Mouse (Mus musculus) lung, adult 2 months (tissue): ENCODE results near the gene Cbx5. TPM values are rescaled to one million over a fixed set of nuclear protein-coding genes. Genes with fewer than 3 reads are reported as not detected.

Experiments used
- DNase-seq: peaks from one replicate; pipeline ENCODE4 v3.0.0; 2022
- H3K4me1 ChIP-seq: fragments of 200-500 bp; 2 replicates; pipeline ENCODE4 v1.6.1; 2011; ENCODE audit warnings: low read length; ENCODE audit not compliant: control insufficient read depth, insufficient read depth
- H3K4me3 ChIP-seq: fragments of 200-500 bp; replicated peaks from 2 replicates; pipeline ENCODE3; 2011; ENCODE audit warnings: low read depth, mild to moderate bottlenecking, control low read depth, low read length; ENCODE audit errors: extremely low read depth
- CTCF ChIP-seq: fragments of 200-500 bp; IDR thresholded peaks from 2 replicates; pipeline ENCODE4 v1.5.1; 2011; ENCODE audit warnings: mild to moderate bottlenecking, low read length, control low read depth; ENCODE audit not compliant: insufficient read depth
- POLR2A ChIP-seq: fragments of 200-500 bp; IDR thresholded peaks from 2 replicates; pipeline ENCODE4 v1.6.1; 2011; ENCODE audit warnings: low read depth, mild to moderate bottlenecking, control low read depth, low read length, borderline replicate concordance; ENCODE audit errors: extremely low read depth
- whole genome bisulfite sequencing: fragments of 180-500 bp; shearing (Covaris S2); methylation state at CpG from one replicate; pipeline ENCODE4 v1.1.7; 2018; 5-methylcytosine and 5-hydroxymethylcytosine counted together
- polyA plus RNA-seq: library from polyadenylated mRNA; depleted of rRNA; stranded (reverse); fragments of >200 nt; gene quantifications from 2 replicates; pipeline ENCODE4 v1.2.3, GENCODE M21; 2012

Gene Cbx5
- polyA plus RNA-seq, 1 experiment, result 20.0 TPM

DNA sequence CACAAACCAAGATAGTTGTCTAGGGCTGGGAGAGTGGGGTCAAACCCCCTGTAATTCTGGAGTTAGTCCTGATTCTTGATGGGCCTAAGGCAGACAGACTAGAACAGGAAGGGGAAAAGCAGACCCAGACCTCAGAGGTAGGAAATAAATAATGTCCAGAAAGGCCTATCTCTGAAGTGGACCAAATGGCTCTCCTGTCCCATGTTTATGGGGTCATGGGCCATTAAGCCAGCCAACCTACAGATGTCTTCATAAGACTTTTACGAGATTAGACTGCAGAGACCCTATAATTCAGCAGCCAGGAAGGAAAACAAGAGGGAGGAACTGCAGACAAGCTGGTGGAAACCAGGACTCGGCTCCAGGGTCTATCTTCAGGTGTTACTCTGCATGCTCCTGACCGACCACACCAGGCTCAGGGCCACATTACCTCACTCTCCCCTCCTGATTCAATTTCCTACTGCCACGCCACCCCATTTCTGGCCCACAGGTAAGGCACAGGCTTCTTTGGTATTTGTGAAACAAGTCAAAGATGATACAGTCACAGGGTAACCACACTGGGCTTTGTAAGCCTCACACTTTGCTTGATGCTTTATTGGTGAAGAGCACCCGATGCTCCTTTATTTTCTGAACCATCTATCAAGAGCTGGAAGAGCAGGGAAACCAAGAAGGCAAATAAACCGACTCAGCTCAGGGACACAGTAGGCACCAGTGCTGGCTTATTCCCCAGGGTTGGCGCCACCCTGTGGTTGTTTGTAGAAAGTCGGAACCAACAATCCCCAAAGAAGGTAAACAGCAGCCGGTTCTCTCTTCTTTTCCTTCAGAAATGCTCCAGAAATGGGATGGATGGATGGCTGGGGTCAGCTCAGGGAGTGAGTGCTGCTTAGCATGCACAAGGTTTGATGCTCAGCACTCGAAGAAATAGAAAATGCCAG lies 48.8 kb downstream of the Cbx5 start:
- no peak overlapping the region for H3K4me3 ChIP-seq
- no peak for DNase-seq
- WGBS, result 60% methylated on average over 10 of the region's 10 CpGs
- TF ChIP-seq CTCF (peak; percentile 73), POLR2A (no peak)
- H3K4me1 ChIP-seq, result peaks cover 10% of the 10 kb centered on the region

DNA sequence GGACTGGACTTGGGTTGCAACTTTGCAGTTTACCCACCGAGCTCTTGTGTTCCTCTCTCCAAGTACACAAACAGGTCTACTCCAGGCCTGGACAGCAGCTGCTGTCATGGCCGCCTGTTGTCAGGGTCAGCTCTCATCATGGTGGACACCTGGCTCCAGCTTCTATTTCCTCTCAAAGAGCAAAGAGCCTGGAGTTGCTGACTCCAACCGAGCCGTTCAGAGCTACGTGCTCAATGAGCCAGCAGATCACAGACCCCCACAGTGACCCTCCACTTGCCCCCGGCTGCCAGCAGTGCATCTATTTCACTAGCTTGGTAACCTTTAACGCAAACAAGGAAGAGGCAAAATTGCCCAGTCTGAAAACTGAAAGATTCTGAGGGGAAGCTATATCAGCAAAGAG lies 49.5 kb downstream of the Cbx5 start:
- Histone ChIP-seq H3K4me3 (no peak overlapping the region), H3K4me1 (peaks cover 10% of the 10 kb centered on the region)
- WGBS, result 82% methylated on average over 7 of the region's 7 CpGs
- TF ChIP-seq POLR2A, result no peak
- no peak for TF ChIP-seq CTCF
- DNase-seq, result no peak

DNA sequence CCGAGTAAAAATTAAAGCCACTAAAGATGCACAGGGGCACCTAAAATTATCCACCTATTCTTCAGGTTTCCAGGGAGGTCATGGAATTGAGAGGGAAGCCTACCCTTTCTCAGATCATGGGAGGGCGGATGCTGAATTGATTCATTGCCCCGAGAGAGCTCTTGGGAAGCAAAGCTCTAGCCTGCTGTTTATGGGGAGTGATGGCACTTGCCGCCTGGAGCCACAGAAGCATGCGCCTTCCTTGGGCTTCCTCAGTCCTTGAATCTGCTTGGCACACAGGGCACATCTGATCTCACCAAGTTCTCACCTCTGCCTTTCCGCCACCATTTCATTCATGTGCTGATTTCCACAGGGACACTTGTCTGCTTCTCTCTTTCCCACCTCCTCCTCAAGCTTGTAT lies 51.8 kb downstream of the Cbx5 start:
- H3K4me3 ChIP-seq, result no peak overlapping the region

DNA sequence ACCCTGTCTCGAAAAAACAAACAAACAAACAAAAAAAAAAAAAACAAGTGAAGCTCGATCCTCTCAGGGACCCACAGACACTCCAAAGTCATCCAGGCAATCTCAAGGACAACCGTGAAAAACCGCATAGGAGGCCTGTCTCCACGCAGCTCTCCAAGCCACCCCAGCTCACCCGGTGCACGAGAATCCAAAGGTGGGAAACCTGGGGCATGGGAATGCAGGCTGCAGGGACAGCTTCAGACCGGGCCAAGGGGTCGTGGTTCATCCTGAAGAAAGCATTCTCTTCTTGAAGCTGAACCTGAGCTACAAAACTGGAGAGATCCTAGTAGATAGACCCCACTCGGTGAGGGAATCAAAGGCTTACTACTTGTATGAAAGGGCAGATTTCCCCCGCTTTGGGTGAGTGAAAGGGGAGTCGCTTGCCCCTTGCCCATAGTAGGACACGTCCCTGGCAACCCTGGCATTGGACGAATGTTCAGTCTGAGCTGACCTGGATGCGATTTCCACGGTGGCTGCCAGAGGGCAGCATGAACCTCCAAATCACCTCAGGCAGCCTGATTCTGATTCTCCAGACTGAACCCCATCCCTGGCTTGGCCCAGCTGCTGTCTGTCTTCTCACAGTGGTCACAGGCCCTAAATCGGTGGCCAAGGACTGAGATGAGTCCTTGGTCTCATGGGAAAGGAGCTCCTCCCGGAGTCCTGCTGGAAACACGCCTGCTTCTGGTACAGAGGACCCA lies 54.0 kb downstream of the Cbx5 start:
- no peak overlapping the region for H3K4me3 ChIP-seq
- DNase-seq, result no peak
- TF ChIP-seq POLR2A (no peak), CTCF (peak; percentile 83)
- 44% methylated on average over 19 of the region's 19 CpGs for WGBS
- peaks cover 6% of the 10 kb centered on the region for H3K4me1 ChIP-seq

More for the DNA sequence above, 51.8 kb downstream of the Cbx5 start:
- DNase-seq, result no peak
- WGBS, result 77% methylated on average over 6 of the region's 6 CpGs
- no peak for TF ChIP-seq CTCF
- no peak for TF ChIP-seq POLR2A
- peaks cover 6% of the 10 kb centered on the region; the same call in 1 of the 2 replicates for H3K4me1 ChIP-seq

DNA sequence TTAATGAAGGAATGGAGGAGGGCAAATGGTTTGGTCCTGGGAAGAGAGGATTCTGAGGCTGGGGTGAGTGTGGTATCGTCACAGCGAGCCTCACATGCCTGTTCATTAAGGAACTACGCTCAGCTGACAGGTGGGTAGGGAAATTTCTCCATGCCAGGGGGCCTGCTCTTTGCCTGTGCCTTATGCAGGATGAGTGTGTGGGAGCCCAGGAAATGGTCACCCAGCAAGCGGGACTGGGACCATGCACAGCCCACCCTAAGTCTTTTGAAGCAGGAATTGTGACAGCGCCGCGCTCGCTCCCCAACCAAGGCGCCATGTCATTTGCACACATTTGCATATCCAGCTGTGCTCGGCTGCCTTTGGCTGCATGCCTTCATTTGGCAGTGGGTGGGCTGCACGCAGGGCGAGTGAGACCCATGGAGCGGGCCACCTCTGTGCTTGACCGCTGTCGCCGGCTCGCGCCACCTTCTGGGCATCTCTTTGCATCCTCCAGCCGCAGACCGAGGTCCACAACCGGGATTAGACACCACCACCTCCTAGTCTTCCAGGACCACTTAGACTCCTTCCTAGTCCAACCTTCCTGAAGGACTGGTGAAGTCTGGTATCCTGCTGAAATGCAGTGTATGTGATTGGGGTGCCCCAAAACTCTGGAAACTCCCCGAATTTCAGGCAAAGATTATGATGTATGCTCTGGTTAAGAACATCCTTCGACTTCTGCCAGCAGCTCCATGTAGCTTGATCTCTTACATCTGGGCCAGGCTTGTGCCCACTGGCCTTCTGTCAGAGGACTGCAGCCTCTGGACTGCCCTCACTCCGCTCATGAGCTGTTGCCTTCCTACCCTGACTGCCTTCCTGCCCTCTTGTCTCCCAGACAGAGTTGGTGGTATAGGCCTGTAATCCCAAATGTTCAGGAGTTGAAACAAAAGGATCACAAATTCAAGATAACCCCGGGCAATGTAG lies 55.7 kb downstream of the Cbx5 start:
- WGBS, result 15% methylated on average over 25 of the region's 25 CpGs
- no peak overlapping the region for H3K4me3 ChIP-seq
- TF ChIP-seq POLR2A, result no peak
- TF ChIP-seq CTCF, result no peak
- H3K4me1 ChIP-seq, result peaks cover 6% of the 10 kb centered on the region
- no peak for DNase-seq

DNA sequence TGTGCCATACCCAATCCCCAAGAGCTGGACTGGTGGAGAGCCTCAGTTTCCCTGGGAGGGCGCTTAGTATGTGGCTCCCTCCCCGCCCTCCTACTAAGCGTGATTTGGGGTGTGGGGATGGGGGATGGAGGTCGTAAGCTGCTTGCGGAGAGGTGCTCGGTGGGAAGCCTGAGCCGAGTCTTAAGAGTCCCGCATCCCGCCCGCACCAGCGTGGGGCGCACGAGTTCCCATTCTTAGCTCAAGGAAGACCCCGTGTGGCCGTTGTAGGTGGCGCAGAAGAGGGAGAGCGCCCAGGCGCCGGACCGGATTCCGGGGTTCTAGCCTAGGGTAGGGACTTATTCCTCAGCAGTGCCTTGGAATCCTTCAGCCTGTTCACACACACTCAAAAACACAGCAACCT lies 56.5 kb downstream of the Cbx5 start:
- Histone ChIP-seq H3K4me3 (no peak overlapping the region), H3K4me1 (peaks cover 6% of the 10 kb centered on the region)
- TF ChIP-seq POLR2A, result no peak
- TF ChIP-seq CTCF, result peak; percentile 48
- under 1% methylated on average over 21 of the region's 21 CpGs for WGBS
- DNase-seq, result no peak

DNA sequence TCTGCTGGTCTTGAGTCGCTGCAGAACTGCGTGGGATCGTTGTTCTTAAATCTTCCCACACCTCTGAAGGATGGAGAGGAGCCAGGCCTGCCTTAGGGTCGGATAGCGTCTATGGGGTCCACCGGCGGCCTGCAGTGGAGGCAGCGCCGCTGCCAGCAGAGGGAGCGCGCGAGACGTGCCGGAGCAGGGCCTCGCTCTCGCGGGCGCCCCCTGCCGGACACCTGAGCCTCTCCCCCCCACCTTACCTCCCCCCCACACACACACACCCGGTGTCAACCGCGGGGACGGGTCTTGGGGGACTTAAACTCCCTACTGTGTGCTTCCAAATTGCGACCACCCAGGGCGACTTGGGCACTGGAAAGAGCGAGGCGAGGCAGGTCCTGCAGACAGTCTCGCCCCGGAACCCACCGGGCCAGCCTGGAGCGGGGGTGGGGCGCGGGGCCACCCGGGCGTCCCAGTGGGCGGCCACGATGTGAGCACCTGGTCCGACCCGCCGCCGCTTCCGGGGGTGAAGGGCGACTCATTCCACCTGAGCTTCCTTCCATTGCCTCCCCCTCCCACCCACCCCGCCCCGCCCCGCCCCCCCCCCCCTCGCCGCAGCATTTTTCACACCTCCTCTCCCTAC lies 57.3 kb downstream of the Cbx5 start:
- peaks cover 6% of the 10 kb centered on the region for H3K4me1 ChIP-seq
- WGBS, result 2% methylated on average over 44 of the region's 48 CpGs
- peak; percentile 81 for DNase-seq
- TF ChIP-seq CTCF (peak; percentile 74), POLR2A (no peak)
- H3K4me3 ChIP-seq, result peak overlapping the region; percentile 36

DNA sequence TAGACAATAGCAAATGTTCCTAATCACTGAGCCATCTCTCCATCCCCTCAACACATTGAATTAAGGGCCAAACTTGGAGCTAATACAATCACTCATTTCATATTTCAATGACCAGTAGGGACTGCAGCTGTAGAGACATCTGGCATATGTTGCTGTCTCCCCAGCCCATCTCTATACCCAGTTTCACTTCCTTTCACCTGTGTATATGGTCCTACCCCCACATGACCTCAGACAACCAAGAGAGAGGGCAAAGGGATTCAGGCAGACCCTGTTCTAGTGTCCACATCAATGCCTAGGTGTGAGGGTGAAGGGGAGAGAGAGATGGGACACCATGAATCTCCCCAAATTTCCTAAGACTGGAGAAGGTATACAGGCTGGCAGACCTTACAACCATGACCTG lies 59.2 kb downstream of the Cbx5 start:
- Histone ChIP-seq H3K4me3 (no peak overlapping the region), H3K4me1 (peaks cover 6% of the 10 kb centered on the region)
- no peak for TF ChIP-seq CTCF
- no peak for TF ChIP-seq POLR2A
- DNase-seq, result no peak
